Mouse (Mus musculus) embryonic fibroblast, embryonic 13.5 days (primary cell): Measurements from ENCODE around the gene Rab7b.

Source experiments
- CTCF ChIP-seq: IDR thresholded peaks from 2 replicates; pipeline ENCODE4 v1.5.1; 2011; ENCODE audit warnings: mild to moderate bottlenecking, control low read depth, low read length, moderate library complexity, borderline replicate concordance; ENCODE audit not compliant: insufficient read depth
- POLR2A ChIP-seq: IDR thresholded peaks from 2 replicates; pipeline ENCODE4 v1.6.1; 2011; ENCODE audit warnings: low read depth, mild to moderate bottlenecking, control low read depth, low read length, moderate library complexity

DNA sequence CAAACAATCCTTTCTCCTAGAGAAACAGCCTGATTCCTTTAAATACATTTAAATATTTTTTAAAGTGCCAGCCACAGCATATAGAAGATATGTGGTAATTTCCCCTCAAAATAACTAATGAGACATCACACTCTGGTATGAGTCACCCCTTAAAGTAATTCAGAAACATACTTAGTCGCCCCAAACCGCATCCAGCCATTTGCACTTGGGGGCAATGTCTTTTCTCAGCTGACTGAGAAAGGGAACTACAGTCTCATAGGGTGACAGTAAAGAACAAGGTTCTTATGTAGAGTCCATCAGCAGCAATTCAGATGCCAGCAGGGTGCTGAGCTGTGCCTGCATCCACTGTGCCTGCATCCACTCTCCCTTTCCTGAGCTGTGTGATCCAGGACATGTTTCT is 15.0 kb downstream of the Rab7b start:
- TF ChIP-seq CTCF (no peak), POLR2A (no peak)
